Mouse (Mus musculus) ES-E14 (cell line): ENCODE results near the gene Bsn.
A peak's percentile ranks its signal among the peaks of the same experiment; 100 is the strongest.

Experiments used
- CHD2 ChIP-seq: IDR thresholded peaks from 2 replicates; pipeline ENCODE4 v1.6.1; 2014; ENCODE audit warnings: mild to moderate bottlenecking, low read depth, low read length, inconsistent platforms
- HCFC1 ChIP-seq: IDR thresholded peaks from 2 replicates; pipeline ENCODE4 v1.6.1; 2012; ENCODE audit warnings: low read length, inconsistent platforms, borderline replicate concordance; ENCODE audit not compliant: insufficient read depth
- MAFK ChIP-seq: IDR thresholded peaks from 2 replicates; pipeline ENCODE4 v1.6.1; 2014; ENCODE audit warnings: mild to moderate bottlenecking, low read depth, low read length, inconsistent platforms; ENCODE audit not compliant: insufficient read depth
- ZC3H11A ChIP-seq: IDR thresholded peaks from 2 replicates; pipeline ENCODE4 v1.6.1; 2012; ENCODE audit warnings: low read depth, mild to moderate bottlenecking, inconsistent platforms, low read length, borderline replicate concordance
- ZNF384 ChIP-seq: IDR thresholded peaks from 2 replicates; pipeline ENCODE4 v1.6.1; 2012; ENCODE audit warnings: low read depth, low read length, inconsistent platforms

- TF ChIP-seq ZC3H11A (no peak), HCFC1 (no peak), MAFK (0 out of 2 replicates have a peak, but pooled peaks have one; percentile 24), ZNF384 (no peak), CHD2 (no peak)
Measured at GRCm38 (mm10) chr9:108137523-108137922, 52.7 kb downstream of the Bsn start.
